Mouse (Mus musculus) embryonic facial prominence, embryonic 12.5 days (tissue): ENCODE measurements around the gene Slc9a1. TPM values are rescaled to one million over a fixed set of nuclear protein-coding genes. Genes with fewer than 3 reads are reported as not detected.

ENCODE experiments used
- ATAC-seq: fragments of 200-750 bp; cut with Nextera tagmentation; 2 replicates; pipeline ENCODE4 v1.8.0; 2017; ENCODE audit not compliant: insufficient number of reproducible peaks, insufficient read depth, low FRiP score, low TSS enrichment
- H3K27ac ChIP-seq: fragments of 300-500 bp; sonication (generic); 2 replicates; pipeline ENCODE4 v1.5.1; 2016; ENCODE audit warnings: mild to moderate bottlenecking
- H3K27me3 ChIP-seq: fragments of 300-500 bp; sonication (generic); 2 replicates; pipeline ENCODE4 v1.6.1; 2016; ENCODE audit warnings: mild to moderate bottlenecking, moderate library complexity
- H3K36me3 ChIP-seq: fragments of 300-500 bp; sonication (generic); 2 replicates; pipeline ENCODE4 v1.6.1; 2016; ENCODE audit warnings: mild to moderate bottlenecking
- H3K4me1 ChIP-seq: fragments of 300-500 bp; sonication (generic); 2 replicates; pipeline ENCODE4 v1.6.1; 2016
- H3K4me2 ChIP-seq: fragments of 300-500 bp; sonication (generic); replicated peaks from 2 replicates; pipeline ENCODE4 v1.6.1; 2016; ENCODE audit warnings: mild to moderate bottlenecking, moderate library complexity
- H3K4me3 ChIP-seq: fragments of 300-500 bp; sonication (generic); 2 replicates; pipeline ENCODE4 v1.5.1; 2016; ENCODE audit warnings: mild to moderate bottlenecking
- H3K9ac ChIP-seq: fragments of 300-500 bp; sonication (generic); 2 replicates; pipeline ENCODE4 v1.6.1; 2016; ENCODE audit warnings: mild to moderate bottlenecking, moderate library complexity
- H3K9me3 ChIP-seq: fragments of 300-500 bp; sonication (generic); 2 replicates; pipeline ENCODE4 v1.6.1; 2016; ENCODE audit warnings: mild to moderate bottlenecking, moderate library complexity
- whole genome bisulfite sequencing: fragments of 180-500 bp; shearing (Covaris S2); methylation state at CpG from one replicate; pipeline ENCODE4 v1.1.7; 2016; 5-methylcytosine and 5-hydroxymethylcytosine counted together
- polyA plus RNA-seq: library from polyadenylated mRNA; unstranded; fragments of >200 nt; fragmentation: Nextera tagmentation; extraction: Ambion mirVana; gene quantifications from 2 replicates; pipeline ENCODE4 v1.2.1, GENCODE M21; 2016

Slc9a1 gene
- polyA plus RNA-seq, 1 experiment from 2014 or later, result 7.9 TPM

- Histone ChIP-seq H3K4me3 (no peak overlapping the region), H3K27me3 (no peaks in the 10 kb centered on the region), H3K27ac (no peak overlapping the region), H3K9me3 (no peaks in the 10 kb centered on the region), H3K36me3 (peaks cover 29% of the 10 kb centered on the region), H3K4me2 (no peak overlapping the region), H3K9ac (no peak overlapping the region), H3K4me1 (peaks cover 14% of the 10 kb centered on the region)
- 84% methylated on average over 6 of the region's 6 CpGs for WGBS
- ATAC-seq, result no peak
Observed at GRCm38 (mm10) chr4:133423691-133424090, 54.2 kb downstream of the Slc9a1 start.

DNA sequence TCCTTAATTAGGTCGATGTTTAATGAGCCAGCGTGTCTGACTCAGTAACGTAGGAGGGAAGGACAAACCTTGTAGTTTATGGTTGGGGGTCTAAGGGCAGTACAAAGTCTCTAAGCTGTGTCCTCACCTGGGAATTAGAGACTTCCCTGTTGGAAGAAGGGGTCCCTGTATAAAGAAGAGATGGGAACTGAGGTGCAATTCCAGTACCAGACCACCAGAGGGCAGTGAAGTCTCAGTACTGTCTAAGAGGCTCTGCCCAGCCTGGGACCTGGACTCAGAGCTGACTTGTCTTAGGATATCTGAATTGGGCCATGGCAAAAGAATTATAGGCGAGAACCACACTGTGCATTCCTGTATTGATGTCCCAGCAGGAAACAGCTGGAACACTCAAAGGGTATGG, 54.6 kb downstream of the Slc9a1 start:
- H3K4me2 ChIP-seq, result no peak overlapping the region
- no peak overlapping the region for H3K4me3 ChIP-seq
- no peak overlapping the region for H3K27ac ChIP-seq
- no peaks in the 10 kb centered on the region for H3K27me3 ChIP-seq
- ATAC-seq, result peak; percentile 64
- H3K9ac ChIP-seq, result no peak overlapping the region
- WGBS, result 33% methylated on average over 4 of the region's 4 CpGs
- H3K9me3 ChIP-seq, result no peaks in the 10 kb centered on the region
- peaks cover 14% of the 10 kb centered on the region for H3K4me1 ChIP-seq
- H3K36me3 ChIP-seq, result peaks cover 29% of the 10 kb centered on the region

GRCm38 (mm10) chr4:133426141-133426540, 56.6 kb downstream of the Slc9a1 start:
- Histone ChIP-seq H3K9ac (no peak overlapping the region), H3K9me3 (no peaks in the 10 kb centered on the region), H3K4me2 (no peak overlapping the region), H3K27me3 (no peaks in the 10 kb centered on the region), H3K4me1 (peaks cover 14% of the 10 kb centered on the region), H3K27ac (no peak overlapping the region), H3K4me3 (no peak overlapping the region), H3K36me3 (peaks cover 15% of the 10 kb centered on the region)
- 70% methylated on average over 5 of the region's 5 CpGs for WGBS
- ATAC-seq, result no peak

DNA sequence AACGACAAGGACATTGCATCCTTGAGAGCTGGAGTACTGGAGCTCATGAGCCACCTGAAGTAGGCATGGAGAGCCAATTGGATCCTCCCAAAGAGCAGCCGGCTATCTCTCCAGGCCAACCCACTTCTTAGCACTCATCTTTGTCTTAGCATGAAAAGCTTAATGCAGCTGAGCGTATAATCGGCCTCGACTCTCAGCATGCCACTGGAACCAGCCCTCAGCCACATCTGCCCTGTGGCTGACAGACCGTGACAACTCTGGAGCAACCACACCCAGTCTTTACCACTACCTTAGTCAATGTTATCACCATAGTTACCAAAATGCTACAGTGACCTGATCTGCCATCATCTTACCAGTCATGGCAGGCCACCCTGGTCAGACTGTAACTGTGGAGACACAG, 62.0 kb downstream of the Slc9a1 start:
- Histone ChIP-seq H3K9me3 (no peaks in the 10 kb centered on the region), H3K27ac (no peak overlapping the region), H3K4me2 (no peak overlapping the region), H3K4me3 (no peak overlapping the region), H3K36me3 (no peaks in the 10 kb centered on the region), H3K9ac (no peak overlapping the region), H3K4me1 (peaks cover 7% of the 10 kb centered on the region), H3K27me3 (no peaks in the 10 kb centered on the region)
- 82% methylated on average over 6 of the region's 6 CpGs for WGBS
- ATAC-seq, result no peak; the same call in 1 of the 2 replicates

- Histone ChIP-seq H3K9ac (no peak overlapping the region), H3K9me3 (no peaks in the 10 kb centered on the region), H3K4me2 (no peak overlapping the region), H3K4me1 (no peaks in the 10 kb centered on the region), H3K4me3 (no peak overlapping the region), H3K27me3 (no peaks in the 10 kb centered on the region), H3K36me3 (no peaks in the 10 kb centered on the region), H3K27ac (no peak overlapping the region)
- ATAC-seq, result no peak
- WGBS, result 26% methylated on average over 17 of the region's 17 CpGs
Observed at GRCm38 (mm10) chr4:133432560-133433171, 63.2 kb downstream of the Slc9a1 start.

- no peaks in the 10 kb centered on the region for H3K27me3 ChIP-seq
- H3K9ac ChIP-seq, result no peak overlapping the region
- no peaks in the 10 kb centered on the region for H3K9me3 ChIP-seq
- H3K36me3 ChIP-seq, result no peaks in the 10 kb centered on the region
- H3K4me2 ChIP-seq, result no peak overlapping the region
- no peak for ATAC-seq
- no peak overlapping the region for H3K4me3 ChIP-seq
- WGBS, result 94% methylated on average over 11 of the region's 11 CpGs
- H3K4me1 ChIP-seq, result peaks cover 24% of the 10 kb centered on the region
- H3K27ac ChIP-seq, result no peak overlapping the region
Observed at GRCm38 (mm10) chr4:133435921-133436320, 66.4 kb downstream of the Slc9a1 start.

DNA sequence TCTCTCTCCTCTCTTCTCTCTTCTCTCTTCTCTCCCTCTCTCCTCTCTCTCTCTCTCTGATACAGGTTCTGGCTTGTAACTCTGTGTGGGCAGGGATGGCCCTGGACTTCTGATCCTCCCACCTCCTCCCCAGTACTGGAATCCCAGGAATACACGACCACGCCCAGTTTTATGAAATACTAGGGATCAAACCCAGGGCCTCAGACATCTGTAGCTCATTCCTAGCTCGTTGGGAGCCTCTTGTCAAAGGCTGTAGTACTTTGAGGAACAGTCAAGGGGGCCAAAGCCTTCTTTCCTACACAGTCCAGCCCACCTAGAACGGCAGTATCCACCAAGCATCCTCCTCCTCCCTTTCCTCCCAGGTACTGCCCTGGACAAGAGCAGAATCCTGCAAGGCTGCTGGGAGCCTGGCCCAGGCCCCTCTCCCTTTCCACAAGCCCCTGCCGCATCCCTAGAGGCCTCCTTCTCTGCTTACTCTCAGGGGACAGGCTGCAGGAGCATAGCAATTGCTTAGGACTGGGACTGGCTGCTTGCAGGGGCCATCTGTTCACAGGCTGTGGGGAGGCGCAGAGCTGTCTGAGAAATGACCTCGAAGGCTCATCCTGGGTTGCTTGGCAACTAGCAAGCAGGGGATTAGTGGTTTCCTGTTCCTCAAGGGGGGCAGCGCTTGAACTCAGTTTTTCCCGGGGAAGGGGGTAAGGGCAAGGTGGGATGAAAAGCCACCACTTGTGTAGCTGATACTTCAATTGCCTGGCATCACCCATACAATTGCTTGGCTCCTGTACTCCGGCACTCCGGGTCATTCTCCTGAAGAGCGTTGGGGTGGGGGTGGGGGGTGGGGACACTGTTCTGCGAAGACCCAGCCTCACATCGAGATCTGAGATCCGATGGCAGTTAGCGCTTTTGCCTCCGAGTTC, 70.2 kb downstream of the Slc9a1 start:
- Histone ChIP-seq H3K4me3 (peak overlapping the region; percentile 17), H3K27ac (peak overlapping the region; percentile 94), H3K9ac (no peak overlapping the region), H3K4me2 (peak overlapping the region; percentile 47), H3K36me3 (no peaks in the 10 kb centered on the region), H3K27me3 (no peaks in the 10 kb centered on the region), H3K9me3 (no peaks in the 10 kb centered on the region), H3K4me1 (peaks cover 36% of the 10 kb centered on the region)
- WGBS, result 5% methylated on average over 17 of the region's 17 CpGs
- ATAC-seq, result peak; percentile 93

DNA sequence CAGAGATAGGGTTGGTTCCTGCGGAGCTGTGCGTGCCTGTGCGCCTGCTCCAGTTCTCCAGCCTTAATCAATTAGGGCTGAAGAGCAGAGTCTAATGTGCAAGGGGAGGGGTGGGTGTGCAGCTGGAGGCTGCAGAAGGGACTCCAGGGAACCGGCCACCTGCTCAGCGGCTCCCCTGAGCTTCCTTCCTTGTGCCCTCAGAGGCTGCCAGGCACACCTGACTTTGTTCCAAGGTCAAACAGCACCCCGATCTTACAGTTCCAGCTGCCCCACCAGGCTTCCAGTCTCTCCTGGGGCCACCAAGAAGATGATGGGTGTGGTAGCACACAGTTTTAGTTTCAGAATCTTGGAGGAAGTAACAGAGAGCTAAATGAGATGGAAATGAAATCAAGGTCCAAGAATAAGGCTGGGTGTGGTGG, 70.9 kb downstream of the Slc9a1 start:
- Histone ChIP-seq H3K9me3 (no peaks in the 10 kb centered on the region), H3K4me3 (peak overlapping the region; percentile 17; the same call in 1 of the 2 replicates), H3K36me3 (no peaks in the 10 kb centered on the region), H3K4me2 (peak overlapping the region; percentile 47), H3K4me1 (peaks cover 36% of the 10 kb centered on the region), H3K9ac (no peak overlapping the region), H3K27ac (peak overlapping the region; percentile 94), H3K27me3 (no peaks in the 10 kb centered on the region)
- WGBS, result 3% methylated on average over 6 of the region's 6 CpGs
- peak; percentile 73 for ATAC-seq

GRCm38 (mm10) chr4:133442194-133442593, 72.7 kb downstream of the Slc9a1 start:
- no peaks in the 10 kb centered on the region for H3K36me3 ChIP-seq
- peak overlapping the region; percentile 74 for H3K27ac ChIP-seq
- no peak overlapping the region for H3K4me2 ChIP-seq
- H3K4me1 ChIP-seq, result peaks cover 36% of the 10 kb centered on the region
- H3K9me3 ChIP-seq, result no peaks in the 10 kb centered on the region
- H3K27me3 ChIP-seq, result no peaks in the 10 kb centered on the region
- WGBS, result 37% methylated on average over 3 of the region's 3 CpGs
- no peak for ATAC-seq
- H3K9ac ChIP-seq, result no peak overlapping the region
- H3K4me3 ChIP-seq, result no peak overlapping the region

GRCm38 (mm10) chr4:133443085-133443484, 73.6 kb downstream of the Slc9a1 start:
- Histone ChIP-seq H3K4me2 (no peak overlapping the region), H3K9ac (no peak overlapping the region; the same call in 1 of the 2 replicates), H3K9me3 (no peaks in the 10 kb centered on the region), H3K27me3 (no peaks in the 10 kb centered on the region), H3K4me3 (no peak overlapping the region), H3K4me1 (peaks cover 35% of the 10 kb centered on the region), H3K36me3 (no peaks in the 10 kb centered on the region), H3K27ac (peak overlapping the region; percentile 74; the same call in 1 of the 2 replicates)
- WGBS, result 38% methylated on average over 5 of the region's 5 CpGs
- ATAC-seq, result no peak

DNA sequence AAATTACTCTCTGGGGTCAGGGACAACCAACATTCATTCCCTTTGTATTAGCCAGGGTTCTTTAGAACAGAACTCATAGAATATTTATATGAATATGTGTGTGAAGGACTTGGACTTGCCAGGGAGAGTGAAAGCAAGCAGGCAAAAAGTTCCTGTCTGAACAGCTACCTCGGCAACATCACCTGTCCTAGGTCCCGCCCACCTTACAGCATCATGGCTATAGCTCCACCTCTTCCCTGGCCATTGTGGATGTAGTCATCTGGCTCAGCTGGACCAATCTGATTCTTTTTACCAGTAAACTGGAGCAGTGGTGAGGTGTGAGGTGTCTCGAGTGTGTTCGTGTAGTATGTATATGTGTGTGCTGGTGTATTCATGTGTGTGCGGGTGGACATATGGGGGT, 76.2 kb downstream of the Slc9a1 start:
- H3K4me2 ChIP-seq, result no peak overlapping the region
- no peaks in the 10 kb centered on the region for H3K36me3 ChIP-seq
- no peak overlapping the region for H3K4me3 ChIP-seq
- peaks cover 23% of the 10 kb centered on the region for H3K4me1 ChIP-seq
- H3K9me3 ChIP-seq, result no peaks in the 10 kb centered on the region
- 84% methylated on average over 5 of the region's 5 CpGs for WGBS
- H3K27ac ChIP-seq, result no peak overlapping the region
- H3K27me3 ChIP-seq, result no peaks in the 10 kb centered on the region
- no peak for ATAC-seq
- no peak overlapping the region for H3K9ac ChIP-seq

- Histone ChIP-seq H3K4me1 (peaks cover 13% of the 10 kb centered on the region), H3K27ac (no peak overlapping the region), H3K27me3 (no peaks in the 10 kb centered on the region), H3K36me3 (no peaks in the 10 kb centered on the region), H3K9me3 (no peaks in the 10 kb centered on the region), H3K9ac (no peak overlapping the region), H3K4me2 (no peak overlapping the region), H3K4me3 (no peak overlapping the region)
- ATAC-seq, result no peak
- WGBS, result 49% methylated on average over 5 of the region's 5 CpGs
Observed at GRCm38 (mm10) chr4:133447366-133447765, 77.9 kb downstream of the Slc9a1 start.
